Mouse (Mus musculus) lung, postnatal 4 days (tissue): ENCODE data around the gene Kif18b.

Experiments
- DNase-seq, 2 experiments: peaks; one replicate each; pipeline ENCODE4 v3.0.0; 2021

The Kif18b gene

DNA sequence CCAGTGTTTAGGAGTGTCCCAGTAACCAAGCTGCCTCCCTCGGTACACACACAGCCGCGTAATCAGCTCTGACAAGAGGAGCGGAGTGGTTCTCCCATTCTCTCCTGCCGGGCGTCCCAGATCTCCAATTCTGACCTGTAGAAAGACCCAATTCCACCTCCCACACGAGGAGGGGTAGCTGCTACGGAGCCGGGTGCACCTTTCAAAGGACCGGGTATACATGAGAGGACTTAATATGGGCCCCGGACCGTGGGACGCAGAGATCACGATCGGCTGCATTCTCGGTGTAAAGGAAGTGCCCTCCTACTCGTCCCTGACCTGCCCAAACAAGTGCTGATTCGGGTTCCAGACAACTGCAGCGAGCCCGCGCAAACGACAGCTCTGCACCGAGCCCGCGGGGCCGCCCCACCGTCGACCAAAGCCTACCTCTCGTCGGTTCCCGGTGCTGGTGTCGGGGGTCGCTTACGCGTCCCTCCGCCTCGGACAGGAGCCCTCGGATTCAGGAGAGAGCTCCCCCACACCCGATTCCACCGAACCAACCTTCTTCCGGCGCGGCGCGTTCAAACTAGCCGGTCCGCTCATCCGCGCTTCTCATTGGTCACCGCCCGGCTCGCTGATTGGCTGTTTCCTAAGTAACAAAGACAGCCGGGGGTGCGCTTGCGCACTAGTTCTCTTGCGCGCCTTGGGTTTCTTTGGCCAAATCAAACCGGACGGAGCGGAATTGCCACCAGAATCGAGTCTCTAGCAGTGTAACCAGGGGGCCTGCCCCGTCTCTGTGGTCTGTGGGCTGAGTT is at the start of gene Kif18b:
TSS of gene Kif18b (minus strand) at position 568 of the 794 bp plus-strand sequence.
- peak; percentile 95 to 96 for DNase-seq

GRCm38 (mm10) chr11:102972326-102972725 is 47.4 kb upstream of the Kif18b start:
- DNase-seq, result no peak

GRCm38 (mm10) chr11:102971604-102972003 is 46.7 kb upstream of the Kif18b start:
- DNase-seq, result no peak

- peak in 1 of 2 experiments; percentile 39 for DNase-seq
Measured at GRCm38 (mm10) chr11:102964547-102965091, 39.7 kb upstream of the Kif18b start.

GRCm38 (mm10) chr11:102963855-102964546 is 39.1 kb upstream of the Kif18b start:
- DNase-seq, result no peak

DNA sequence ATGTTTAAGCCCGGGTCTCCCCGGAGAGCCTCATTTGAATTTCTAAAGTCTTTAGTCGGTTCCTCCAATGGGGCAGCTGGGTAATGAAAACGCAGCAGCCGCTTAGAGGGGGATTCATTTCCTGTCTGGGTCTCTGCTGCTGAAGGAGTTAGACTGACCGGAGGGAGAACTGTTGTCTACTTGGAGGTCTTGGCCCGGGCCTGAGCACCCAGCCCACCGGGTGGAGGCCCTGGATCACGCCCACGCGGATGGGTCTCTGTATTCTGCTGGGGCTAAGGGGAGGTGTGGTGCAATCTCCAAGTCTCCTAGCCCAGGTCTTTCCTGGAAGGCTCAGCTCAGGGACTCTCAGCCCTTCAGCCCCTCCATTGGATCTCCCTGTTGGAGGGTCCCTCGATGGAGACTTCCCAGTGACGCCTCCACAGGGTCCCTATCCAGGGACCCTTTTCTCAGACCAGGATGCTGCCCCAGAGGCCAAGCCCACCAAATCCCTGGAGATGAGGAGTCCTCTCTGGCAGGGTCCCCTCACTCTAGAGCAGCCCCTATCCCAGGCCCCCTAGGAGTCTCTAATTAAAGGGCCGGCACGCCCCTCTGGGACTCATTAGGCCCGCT is 38.4 kb upstream of the Kif18b start:
- no peak for DNase-seq

GRCm38 (mm10) chr11:102962861-102963245 is 37.9 kb upstream of the Kif18b start:
- no peak for DNase-seq

- DNase-seq, result no peak
Measured at GRCm38 (mm10) chr11:102961082-102961481, 36.2 kb upstream of the Kif18b start.

DNA sequence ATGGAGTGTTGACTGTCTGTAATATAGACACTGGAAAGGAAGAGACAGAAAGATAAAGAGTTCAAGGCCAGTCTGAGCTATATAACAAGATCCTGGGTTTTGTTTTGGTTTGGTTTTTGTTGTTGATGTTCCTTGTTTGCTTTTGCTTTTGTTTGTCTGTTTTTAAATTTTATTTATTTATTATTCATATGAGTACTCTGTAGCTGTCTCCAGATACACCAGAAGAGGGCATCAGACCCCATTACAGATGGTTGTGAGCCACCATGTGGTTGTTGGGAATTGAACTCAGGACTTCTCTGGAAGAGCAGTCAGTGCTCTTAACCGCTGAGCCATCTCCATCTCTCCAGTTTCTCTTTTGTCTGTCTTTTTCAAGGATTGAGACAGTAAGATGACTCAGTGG is 33.9 kb upstream of the Kif18b start:
- DNase-seq, result no peak

DNA sequence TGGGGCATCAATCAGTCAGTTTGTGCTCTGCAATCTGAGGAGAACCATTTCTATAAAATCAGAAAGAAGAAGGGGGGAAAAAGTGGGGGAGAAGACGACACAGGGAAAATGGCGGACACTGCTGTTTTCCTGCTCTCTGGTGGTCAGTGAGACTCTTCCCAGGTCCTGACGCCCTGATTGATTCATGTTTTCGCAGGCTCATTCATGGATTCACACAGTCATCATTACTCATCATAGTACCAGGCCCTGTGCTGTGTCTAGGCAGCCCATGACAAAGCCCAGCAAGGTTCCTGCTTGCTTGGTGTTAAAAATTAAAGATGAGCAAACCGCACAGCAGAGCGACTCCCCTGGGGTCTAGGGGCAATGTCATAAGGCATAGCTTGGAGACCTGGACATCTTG is 33.5 kb upstream of the Kif18b start:
- DNase-seq, result no peak

DNA sequence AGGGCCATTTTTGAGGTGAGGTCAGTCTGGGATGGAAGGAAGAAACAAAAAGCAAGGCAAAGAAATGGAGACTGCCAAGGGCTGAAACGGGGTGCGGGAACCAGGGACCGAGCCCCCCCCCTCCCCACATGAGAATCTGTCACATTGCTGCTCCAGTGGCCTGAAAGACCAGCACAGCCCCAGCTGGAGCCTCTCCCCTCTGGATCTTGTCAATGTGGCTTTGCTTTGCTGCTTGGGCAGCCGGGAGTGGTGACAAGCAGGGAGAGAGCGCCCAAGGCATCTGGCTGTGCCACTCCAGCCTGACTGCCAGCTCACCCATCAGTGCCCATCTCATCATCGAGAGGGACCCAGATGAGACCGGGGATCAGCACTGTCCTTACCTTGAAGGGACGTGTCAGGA is 32.8 kb upstream of the Kif18b start:
- no peak for DNase-seq

- DNase-seq, result peak; percentile 71 to 91
Measured at GRCm38 (mm10) chr11:102956962-102957614, 32.2 kb upstream of the Kif18b start.

GRCm38 (mm10) chr11:102952922-102953321 is 28.0 kb upstream of the Kif18b start:
- DNase-seq, result no peak

GRCm38 (mm10) chr11:102948043-102948961 is 23.4 kb upstream of the Kif18b start:
- peak; percentile 38 to 47 for DNase-seq

DNA sequence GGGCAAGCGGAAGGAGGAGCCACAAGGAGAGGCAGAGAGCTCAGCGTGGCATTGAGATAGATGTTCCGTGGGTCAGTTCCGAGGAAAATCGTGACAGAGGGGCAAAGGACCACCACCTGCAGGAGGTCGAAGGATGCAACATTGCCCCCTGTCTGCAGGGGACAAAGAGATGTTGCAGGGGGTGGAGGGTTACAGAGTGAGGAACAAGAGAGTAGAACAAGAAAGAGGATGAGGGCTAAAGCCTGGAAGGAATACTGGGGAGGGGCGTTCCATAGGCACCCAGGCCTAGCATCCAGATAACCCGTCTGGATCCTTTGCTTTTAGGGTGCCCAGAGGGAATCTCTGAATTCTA is 22.0 kb upstream of the Kif18b start:
- DNase-seq, result no peak

DNA sequence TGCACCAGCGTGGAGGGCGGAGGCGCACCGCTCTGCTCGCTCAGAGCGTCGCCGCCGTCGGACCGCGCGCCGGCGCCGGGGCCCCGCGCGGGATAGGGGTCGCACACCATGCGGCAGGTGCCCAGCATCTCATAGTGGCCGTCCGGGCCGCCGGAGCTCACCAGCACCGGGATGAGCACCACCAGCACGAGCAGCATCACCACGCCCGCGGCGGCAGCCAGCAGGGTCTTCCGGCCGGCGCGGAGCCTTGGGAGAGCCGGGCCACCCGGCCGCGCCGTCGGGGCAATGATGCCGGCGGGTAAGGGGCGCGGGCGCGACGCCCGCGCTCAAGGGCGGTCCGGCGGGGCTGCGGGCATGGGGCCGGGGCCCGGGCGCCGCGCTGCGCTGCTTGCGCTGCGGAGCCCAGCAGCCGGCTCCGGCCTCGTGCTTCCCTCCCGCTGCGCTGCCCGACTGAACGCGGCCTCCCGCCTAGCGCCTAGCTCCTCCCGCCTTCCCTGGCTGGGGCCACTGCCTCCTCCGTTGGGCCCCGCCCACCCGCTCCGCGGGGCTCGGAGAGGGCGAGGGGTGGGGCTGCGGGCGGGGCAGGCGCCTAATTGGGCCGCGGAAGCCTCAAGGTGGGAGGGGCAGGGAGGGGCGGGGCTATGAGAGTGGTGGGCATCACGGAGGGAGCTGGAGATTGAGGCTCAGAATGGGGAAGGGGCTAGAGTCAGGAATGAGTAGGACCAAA is 21.5 kb upstream of the Kif18b start, which contains the start of gene C1ql1:
TSS of gene C1ql1 (minus strand) at position 424 of the 727 bp plus-strand sequence.
- DNase-seq, result peak; percentile 89 to 94

GRCm38 (mm10) chr11:102945306-102946264 is 20.7 kb upstream of the Kif18b start:
- no peak for DNase-seq

GRCm38 (mm10) chr11:102941236-102941635 is 16.3 kb upstream of the Kif18b start:
- DNase-seq, result no peak

GRCm38 (mm10) chr11:102939024-102939675 is 14.2 kb upstream of the Kif18b start:
- DNase-seq, result peak; percentile 33 to 50
